Mouse (Mus musculus) hindbrain, embryonic 11.5 days (tissue): ENCODE measurements around the gene Ptcd2. TPM values are rescaled to one million over a fixed set of nuclear protein-coding genes. Genes with fewer than 3 reads are reported as not detected.

Experiments
- ATAC-seq: fragments of 200-750 bp; cut with Nextera tagmentation; 2 replicates; pipeline ENCODE4 v1.8.0; 2017; ENCODE audit warnings: mild to moderate bottlenecking, moderate TSS enrichment, moderate library complexity; ENCODE audit not compliant: low FRiP score
- DNase-seq: peaks from one replicate; pipeline ENCODE4 v3.0.0-alpha.2; 2015; ENCODE audit warnings: low spot score
- H3K27ac ChIP-seq: fragments of 300-500 bp; sonication (generic); 2 replicates; pipeline ENCODE4 v1.5.1; 2014; ENCODE audit warnings: mild to moderate bottlenecking, low read depth, low read length
- H3K27me3 ChIP-seq: fragments of 300-500 bp; sonication (generic); 2 replicates; pipeline ENCODE4 v1.6.1; 2014; ENCODE audit warnings: mild to moderate bottlenecking, low read length, moderate library complexity, mixed read lengths; ENCODE audit not compliant: control insufficient read depth, insufficient read depth
- H3K36me3 ChIP-seq: fragments of 300-500 bp; sonication (generic); 2 replicates; pipeline ENCODE4 v1.6.1; 2014; ENCODE audit warnings: mild to moderate bottlenecking, low read length, moderate library complexity, mixed read lengths; ENCODE audit not compliant: control insufficient read depth, insufficient read depth
- H3K4me1 ChIP-seq: fragments of 300-500 bp; sonication (generic); replicated peaks from 2 replicates; pipeline ENCODE4 v1.6.1; 2014; ENCODE audit warnings: low read length, mixed read lengths; ENCODE audit not compliant: control insufficient read depth, insufficient read depth
- H3K4me2 ChIP-seq: fragments of 300-500 bp; sonication (generic); replicated peaks from 2 replicates; pipeline ENCODE4 v1.6.1; 2014; ENCODE audit warnings: mild to moderate bottlenecking, low read depth, low read length
- H3K4me3 ChIP-seq: fragments of 300-500 bp; sonication (generic); 2 replicates; pipeline ENCODE4 v1.5.1; 2014; ENCODE audit warnings: low read depth, low read length
- H3K9ac ChIP-seq: fragments of 300-500 bp; sonication (generic); 2 replicates; pipeline ENCODE4 v1.6.1; 2014; ENCODE audit warnings: low read depth, low read length
- H3K9me3 ChIP-seq: fragments of 300-500 bp; sonication (generic); 2 replicates; pipeline ENCODE4 v1.6.1; 2016; ENCODE audit warnings: low read length; ENCODE audit not compliant: control insufficient read depth
- WGBS: fragments of 180-500 bp; shearing (Covaris S2); extraction: QIAGEN DNeasy Blood & Tissue Kit; methylation state at CpG from one replicate; pipeline ENCODE4 v1.1.7; 2014; 5-methylcytosine and 5-hydroxymethylcytosine counted together
- polyA plus RNA-seq: library from polyadenylated mRNA; unstranded; fragments of >200 nt; fragmentation: Nextera tagmentation; extraction: Ambion mirVana; gene quantifications from 2 replicates; pipeline ENCODE4 v1.2.1, GENCODE M21; 2014

The Ptcd2 gene
- 51.9 and 56.8 TPM in 2 replicates for polyA plus RNA-seq

- Histone ChIP-seq H3K36me3 (0 out of 2 replicates have a peak, but pooled peaks cover 2% of the 10 kb centered on the region), H3K9ac (peak within 1 kb of the TSS; percentile 83), H3K9me3 (no peaks in the 10 kb centered on the region), H3K4me1 (no peaks in the 10 kb centered on the region), H3K27ac (peak within 1 kb of the TSS; percentile 82), H3K4me2 (peak within 1 kb of the TSS; percentile 50), H3K4me3 (peak within 1 kb of the TSS; percentile 73), H3K27me3 (no peaks in the 10 kb centered on the region)
- DNase-seq (peak; percentile 97), ATAC-seq (peak; percentile 98)
- 3% methylated on average over 38 of the region's 39 CpGs for WGBS
Observed at GRCm38 (mm10) chr13:99344599-99345575, at the start of gene Ptcd2, which contains the start of gene Mrps27. Ptcd2 (minus strand) TSS chr13:99344705. Mrps27 (plus strand) TSS chr13:99344786.

GRCm38 (mm10) chr13:99393128-99393527, 48.6 kb upstream of the Ptcd2 start:
- no peak overlapping the region for H3K4me2 ChIP-seq
- H3K9ac ChIP-seq = no peak overlapping the region
- no peak for ATAC-seq
- no peak for DNase-seq
- H3K27ac ChIP-seq = no peak overlapping the region
- H3K4me1 ChIP-seq = no peaks in the 10 kb centered on the region
- WGBS = 83% methylated on average over 3 of the region's 3 CpGs
- H3K27me3 ChIP-seq = no peaks in the 10 kb centered on the region
- H3K36me3 ChIP-seq = no peaks in the 10 kb centered on the region
- H3K4me3 ChIP-seq = no peak overlapping the region
- H3K9me3 ChIP-seq = no peaks in the 10 kb centered on the region

- DNase-seq (no peak), ATAC-seq (no peak)
- Histone ChIP-seq H3K36me3 (no peaks in the 10 kb centered on the region), H3K27ac (no peak overlapping the region), H3K4me2 (no peak overlapping the region), H3K9ac (no peak overlapping the region), H3K27me3 (no peaks in the 10 kb centered on the region), H3K4me3 (no peak overlapping the region), H3K9me3 (no peaks in the 10 kb centered on the region), H3K4me1 (no peaks in the 10 kb centered on the region)
- WGBS = 87% methylated on average over 3 of the region's 3 CpGs
Observed at GRCm38 (mm10) chr13:99391417-99391816, 46.9 kb upstream of the Ptcd2 start.

GRCm38 (mm10) chr13:99387901-99388811, 43.7 kb upstream of the Ptcd2 start:
- Histone ChIP-seq H3K27ac (no peak overlapping the region), H3K9ac (no peak overlapping the region), H3K4me3 (no peak overlapping the region), H3K27me3 (no peaks in the 10 kb centered on the region), H3K36me3 (no peaks in the 10 kb centered on the region), H3K4me2 (no peak overlapping the region), H3K9me3 (no peaks in the 10 kb centered on the region), H3K4me1 (no peaks in the 10 kb centered on the region)
- DNase-seq = no peak
- ATAC-seq = no peak
- WGBS = 89% methylated on average over 7 of the region's 7 CpGs

- Histone ChIP-seq H3K36me3 (no peaks in the 10 kb centered on the region), H3K4me1 (no peaks in the 10 kb centered on the region), H3K9ac (no peak overlapping the region), H3K4me2 (no peak overlapping the region), H3K9me3 (no peaks in the 10 kb centered on the region), H3K4me3 (no peak overlapping the region), H3K27ac (no peak overlapping the region), H3K27me3 (no peaks in the 10 kb centered on the region)
- ATAC-seq (no peak), DNase-seq (no peak)
- WGBS = 92% methylated on average over 7 of the region's 7 CpGs
Observed at GRCm38 (mm10) chr13:99386341-99386740, 41.8 kb upstream of the Ptcd2 start.

- Histone ChIP-seq H3K9ac (no peak overlapping the region), H3K27ac (no peak overlapping the region), H3K4me3 (no peak overlapping the region), H3K4me2 (no peak overlapping the region), H3K27me3 (no peaks in the 10 kb centered on the region), H3K9me3 (no peaks in the 10 kb centered on the region), H3K36me3 (no peaks in the 10 kb centered on the region), H3K4me1 (no peaks in the 10 kb centered on the region)
- WGBS = 91% methylated on average over 6 of the region's 6 CpGs
- DNase-seq = no peak
- no peak for ATAC-seq
Observed at GRCm38 (mm10) chr13:99385911-99386310, 41.4 kb upstream of the Ptcd2 start.

GRCm38 (mm10) chr13:99384555-99385203, 40.2 kb upstream of the Ptcd2 start:
- 73% methylated on average over 7 of the region's 7 CpGs for WGBS
- Histone ChIP-seq H3K9ac (no peak overlapping the region), H3K27me3 (no peaks in the 10 kb centered on the region), H3K9me3 (no peaks in the 10 kb centered on the region), H3K36me3 (no peaks in the 10 kb centered on the region), H3K4me3 (no peak overlapping the region), H3K27ac (no peak overlapping the region), H3K4me1 (no peaks in the 10 kb centered on the region), H3K4me2 (no peak overlapping the region)
- DNase-seq (no peak), ATAC-seq (no peak)

GRCm38 (mm10) chr13:99382373-99382772, 37.9 kb upstream of the Ptcd2 start:
- Histone ChIP-seq H3K4me1 (no peaks in the 10 kb centered on the region), H3K36me3 (no peaks in the 10 kb centered on the region), H3K9me3 (no peaks in the 10 kb centered on the region), H3K27ac (no peak overlapping the region), H3K9ac (no peak overlapping the region), H3K4me3 (no peak overlapping the region), H3K4me2 (no peak overlapping the region), H3K27me3 (no peaks in the 10 kb centered on the region)
- DNase-seq (no peak), ATAC-seq (peak; percentile 33; the same call in 1 of the 2 replicates)
- 57% methylated on average over 6 of the region's 6 CpGs for WGBS
